Mouse (Mus musculus) kidney, postnatal 0 days (tissue): Measurements from ENCODE around the gene Il17rb. TPM values are rescaled to one million over a fixed set of nuclear protein-coding genes. Genes with fewer than 3 reads are reported as not detected.

Experiments used
- ATAC-seq: fragments of 200-750 bp; cut with Nextera tagmentation; replicated peaks from 2 replicates; pipeline ENCODE4 v1.8.0; 2017; ENCODE audit warnings: low read depth, moderate number of reproducible peaks, moderate TSS enrichment, moderate library complexity; ENCODE audit not compliant: low FRiP score
- DNase-seq: peaks from one replicate; pipeline ENCODE4 v3.0.0-alpha.2; 2016; ENCODE audit warnings: low spot score
- H3K27ac ChIP-seq: fragments of 300-500 bp; sonication (generic); 2 replicates; pipeline ENCODE4 v1.5.1; 2014; ENCODE audit warnings: mild to moderate bottlenecking
- H3K27me3 ChIP-seq: fragments of 300-500 bp; sonication (generic); 2 replicates; pipeline ENCODE4 v1.6.1; 2014; ENCODE audit warnings: low read length, mixed read lengths; ENCODE audit not compliant: insufficient read depth
- H3K36me3 ChIP-seq: fragments of 300-500 bp; sonication (generic); 2 replicates; pipeline ENCODE4 v1.6.1; 2014; ENCODE audit warnings: low read length, mixed read lengths; ENCODE audit not compliant: insufficient read depth
- H3K4me1 ChIP-seq: fragments of 300-500 bp; sonication (generic); replicated peaks from 2 replicates; pipeline ENCODE4 v1.6.1; 2014; ENCODE audit warnings: antibody characterized with exemption, low read length, mixed read lengths; ENCODE audit not compliant: insufficient read depth
- H3K4me2 ChIP-seq: fragments of 300-500 bp; sonication (generic); 2 replicates; pipeline ENCODE4 v1.6.1; 2014; ENCODE audit warnings: mild to moderate bottlenecking, low read length, moderate library complexity, mixed read lengths
- H3K4me3 ChIP-seq: fragments of 300-500 bp; sonication (generic); replicated peaks from 2 replicates; pipeline ENCODE4 v1.5.1; 2014; ENCODE audit warnings: low read depth, low read length
- H3K9ac ChIP-seq: fragments of 300-500 bp; sonication (generic); 2 replicates; pipeline ENCODE4 v1.6.1; 2014; ENCODE audit warnings: low read depth, low read length
- H3K9me3 ChIP-seq: fragments of 300-500 bp; sonication (generic); replicated peaks from 2 replicates; pipeline ENCODE4 v1.6.1; 2016; ENCODE audit warnings: low read length, inconsistent platforms, mixed read lengths
- CTCF ChIP-seq: IDR thresholded peaks from 2 replicates; pipeline ENCODE4 v1.5.1; 2016; ENCODE audit warnings: antibody characterized with exemption, low read depth, mild to moderate bottlenecking, moderate library complexity
- WGBS: fragments of 180-500 bp; shearing (Covaris S2); extraction: QIAGEN DNeasy Blood & Tissue Kit; methylation state at CpG from one replicate; pipeline ENCODE4 v1.1.7; 2014; 5-methylcytosine and 5-hydroxymethylcytosine counted together
- polyA plus RNA-seq: library from polyadenylated mRNA; unstranded; fragments of >200 nt; fragmentation: Nextera tagmentation; extraction: Ambion mirVana; gene quantifications from 2 replicates; pipeline ENCODE4 v1.2.1, GENCODE M21; 2015

Il17rb gene
- polyA plus RNA-seq, 1 experiment from 2014 or later, result 1.9 TPM

- Histone ChIP-seq H3K4me2 (no peak overlapping the region), H3K4me1 (no peaks in the 10 kb centered on the region), H3K27me3 (no peaks in the 10 kb centered on the region), H3K27ac (no peak overlapping the region), H3K4me3 (no peak overlapping the region), H3K9ac (no peak overlapping the region), H3K9me3 (no peaks in the 10 kb centered on the region), H3K36me3 (peaks cover 99% of the 10 kb centered on the region)
- no peak for ATAC-seq
- whole genome bisulfite sequencing, result 86% methylated on average over 4 of the region's 4 CpGs
- DNase-seq, result no peak
- no peak for TF ChIP-seq CTCF
Observed at GRCm38 (mm10) chr14:29988337-29988736, 20.4 kb downstream of the Il17rb start.

GRCm38 (mm10) chr14:29987739-29988138 lies 21.0 kb downstream of the Il17rb start:
- DNase-seq, result no peak
- no peak for TF ChIP-seq CTCF
- H3K4me3 ChIP-seq, result no peak overlapping the region
- no peaks in the 10 kb centered on the region for H3K27me3 ChIP-seq
- no peak overlapping the region for H3K9ac ChIP-seq
- no peak overlapping the region for H3K4me2 ChIP-seq
- H3K9me3 ChIP-seq, result no peaks in the 10 kb centered on the region
- WGBS, result 90% methylated on average over 9 of the region's 9 CpGs
- H3K36me3 ChIP-seq, result peaks cover 97% of the 10 kb centered on the region
- no peaks in the 10 kb centered on the region for H3K4me1 ChIP-seq
- no peak for ATAC-seq
- no peak overlapping the region for H3K27ac ChIP-seq

- Histone ChIP-seq H3K9me3 (no peaks in the 10 kb centered on the region), H3K4me2 (no peak overlapping the region), H3K27ac (no peak overlapping the region), H3K9ac (no peak overlapping the region), H3K36me3 (peaks cover 97% of the 10 kb centered on the region), H3K4me3 (no peak overlapping the region), H3K27me3 (no peaks in the 10 kb centered on the region), H3K4me1 (no peaks in the 10 kb centered on the region)
- TF ChIP-seq CTCF, result no peak
- ATAC-seq, result no peak
- WGBS, result 94% methylated on average over 6 of the region's 6 CpGs
- no peak for DNase-seq
Observed at GRCm38 (mm10) chr14:29987276-29987675, 21.4 kb downstream of the Il17rb start.

- Histone ChIP-seq H3K27me3 (no peaks in the 10 kb centered on the region), H3K36me3 (peaks cover 97% of the 10 kb centered on the region), H3K4me2 (no peak overlapping the region), H3K9me3 (no peaks in the 10 kb centered on the region), H3K4me3 (no peak overlapping the region), H3K9ac (no peak overlapping the region), H3K27ac (no peak overlapping the region), H3K4me1 (no peaks in the 10 kb centered on the region)
- ATAC-seq (no peak), DNase-seq (no peak)
- WGBS, result 96% methylated on average over 4 of the region's 4 CpGs
- TF ChIP-seq CTCF, result no peak
Observed at GRCm38 (mm10) chr14:29986096-29986495, 22.6 kb downstream of the Il17rb start.

GRCm38 (mm10) chr14:29980447-29981205 lies 28.1 kb downstream of the Il17rb start:
- peaks cover 53% of the 10 kb centered on the region for H3K36me3 ChIP-seq
- no peak overlapping the region for H3K4me3 ChIP-seq
- WGBS, result 95% methylated on average over 10 of the region's 10 CpGs
- peak; percentile 52; the same call in 1 of the 2 replicates for TF ChIP-seq CTCF
- H3K9ac ChIP-seq, result no peak overlapping the region
- peaks cover 11% of the 10 kb centered on the region; the same call in 1 of the 2 replicates for H3K4me1 ChIP-seq
- no peaks in the 10 kb centered on the region for H3K9me3 ChIP-seq
- DNase-seq (no peak), ATAC-seq (no peak)
- H3K4me2 ChIP-seq, result no peak overlapping the region
- H3K27ac ChIP-seq, result no peak overlapping the region
- H3K27me3 ChIP-seq, result no peaks in the 10 kb centered on the region

- H3K4me2 ChIP-seq, result peak within 1 kb of the TSS; percentile 72
- no peaks in the 10 kb centered on the region for H3K9me3 ChIP-seq
- DNase-seq (peak; percentile 96), ATAC-seq (peak; percentile 98)
- peak within 1 kb of the TSS; percentile 67 for H3K4me3 ChIP-seq
- no peak for TF ChIP-seq CTCF
- H3K27ac ChIP-seq, result peak within 1 kb of the TSS; percentile 93
- H3K9ac ChIP-seq, result peak within 1 kb of the TSS; percentile 83
- peaks cover 43% of the 10 kb centered on the region for H3K36me3 ChIP-seq
- under 1% methylated on average over 43 of the region's 44 CpGs for WGBS
- peaks cover 11% of the 10 kb centered on the region; the same call in 1 of the 2 replicates for H3K4me1 ChIP-seq
- no peaks in the 10 kb centered on the region for H3K27me3 ChIP-seq
Observed at GRCm38 (mm10) chr14:29978254-29979204, 30.2 kb downstream of the Il17rb start, which contains the start of gene Actr8. Gene Actr8, plus strand, starts transcription at chr14:29978337.
